Mouse (Mus musculus) lung, embryonic 16.5 days (tissue): ENCODE data around the gene Bard1. TPM values are rescaled to one million over a fixed set of nuclear protein-coding genes. Genes with fewer than 3 reads are reported as not detected.
A peak's percentile ranks its signal among the peaks of the same experiment; 100 is the strongest.

Experiments
- ATAC-seq: fragments of 200-750 bp; cut with Nextera tagmentation; 2 replicates; pipeline ENCODE4 v1.8.0; 2017; ENCODE audit warnings: low read depth, mild to moderate bottlenecking, moderate library complexity
- H3K27ac ChIP-seq: fragments of 300-500 bp; sonication (generic); 2 replicates; pipeline ENCODE4 v1.5.1; 2014; ENCODE audit warnings: mild to moderate bottlenecking, control low read depth, low read length
- H3K27me3 ChIP-seq: fragments of 300-500 bp; sonication (generic); 2 replicates; pipeline ENCODE4 v1.6.1; 2014; ENCODE audit warnings: low read depth, low read length, mixed read lengths; ENCODE audit not compliant: control insufficient read depth, insufficient read depth
- H3K36me3 ChIP-seq: fragments of 300-500 bp; sonication (generic); 2 replicates; pipeline ENCODE4 v1.6.1; 2014; ENCODE audit warnings: low read length; ENCODE audit not compliant: control insufficient read depth, insufficient read depth
- H3K4me1 ChIP-seq: fragments of 300-500 bp; sonication (generic); replicated peaks from 2 replicates; pipeline ENCODE4 v1.6.1; 2014; ENCODE audit warnings: low read length, mixed read lengths; ENCODE audit not compliant: control insufficient read depth, insufficient read depth
- H3K4me2 ChIP-seq: fragments of 300-500 bp; sonication (generic); 2 replicates; pipeline ENCODE4 v1.6.1; 2014; ENCODE audit warnings: low read depth, low read length, control low read depth
- H3K4me3 ChIP-seq: fragments of 300-500 bp; sonication (generic); 2 replicates; pipeline ENCODE4 v1.5.1; 2014; ENCODE audit warnings: mild to moderate bottlenecking, low read length, control low read depth
- H3K9ac ChIP-seq: fragments of 300-500 bp; sonication (generic); 2 replicates; pipeline ENCODE4 v1.6.1; 2014; ENCODE audit warnings: low read length, control low read depth
- H3K9me3 ChIP-seq: fragments of 300-500 bp; sonication (generic); 2 replicates; pipeline ENCODE4 v1.6.1; 2016; ENCODE audit warnings: low read length; ENCODE audit not compliant: control insufficient read depth
- WGBS: fragments of 180-500 bp; shearing (Covaris S2); extraction: QIAGEN DNeasy Blood & Tissue Kit; methylation state at CpG from one replicate; pipeline ENCODE4 v1.1.7; 2014; 5-methylcytosine and 5-hydroxymethylcytosine counted together
- polyA plus RNA-seq: library from polyadenylated mRNA; unstranded; fragments of >200 nt; fragmentation: Nextera tagmentation; extraction: Ambion mirVana; gene quantifications from 2 replicates; pipeline ENCODE4 v1.2.1, GENCODE M21; 2015

The Bard1 gene
- polyA plus RNA-seq, result 2.1 TPM in 2 replicates

DNA sequence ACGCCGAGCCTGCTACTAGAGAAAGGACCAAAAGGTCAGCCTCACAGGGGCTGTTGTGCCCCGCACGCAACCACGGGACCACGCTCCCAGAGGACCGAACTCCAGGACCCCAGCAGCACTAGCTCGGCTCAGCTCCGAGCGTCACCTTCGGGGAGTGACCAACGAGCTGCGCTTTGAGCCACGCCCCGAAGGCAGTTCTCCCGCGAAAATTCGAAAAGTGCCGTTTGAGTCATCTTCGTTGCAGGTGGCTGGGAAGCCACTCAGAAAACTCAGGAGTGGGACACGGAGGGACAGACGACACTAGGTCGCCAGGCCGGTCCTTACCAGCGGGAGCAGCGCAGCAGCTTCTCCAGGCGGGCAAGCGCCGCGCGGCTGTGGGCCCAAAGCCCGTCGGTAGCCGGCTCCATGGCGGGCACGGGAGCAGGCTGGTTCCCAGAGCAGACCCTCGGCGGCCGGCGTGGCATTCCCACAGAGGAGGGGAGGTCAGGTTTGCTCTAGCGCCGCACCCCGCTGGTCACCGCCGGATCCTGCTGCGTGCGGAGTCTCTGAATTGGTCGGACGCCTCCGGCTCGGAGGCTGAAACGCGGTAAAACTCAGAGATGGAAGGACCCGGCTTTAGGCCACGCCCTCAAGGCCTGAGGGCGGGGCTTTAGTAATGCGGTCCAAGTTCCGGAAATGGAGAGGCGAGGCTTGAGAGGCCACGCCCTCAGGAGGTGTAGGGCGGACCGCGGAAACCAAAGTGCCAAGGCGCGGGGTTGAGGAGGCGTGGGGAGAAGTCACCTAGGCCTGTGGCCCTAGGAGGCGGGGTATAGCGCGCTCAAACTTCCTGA is at the start of gene Bard1:
Gene Bard1 (minus strand): TSS at position 803 of the 830 bp plus-strand sequence.
- Histone ChIP-seq H3K4me3 (peak within 1 kb of the TSS; percentile 94), H3K36me3 (no peaks in the 10 kb centered on the region), H3K4me1 (peaks cover 13% of the 10 kb centered on the region; the same call in 1 of the 2 replicates), H3K27me3 (no peaks in the 10 kb centered on the region), H3K9ac (peak within 1 kb of the TSS; percentile 76), H3K9me3 (no peaks in the 10 kb centered on the region), H3K27ac (peak within 1 kb of the TSS; percentile 86), H3K4me2 (peak within 1 kb of the TSS; percentile 65)
- under 1% methylated on average over 65 of the region's 69 CpGs for WGBS
- ATAC-seq, result peak; percentile 98

DNA sequence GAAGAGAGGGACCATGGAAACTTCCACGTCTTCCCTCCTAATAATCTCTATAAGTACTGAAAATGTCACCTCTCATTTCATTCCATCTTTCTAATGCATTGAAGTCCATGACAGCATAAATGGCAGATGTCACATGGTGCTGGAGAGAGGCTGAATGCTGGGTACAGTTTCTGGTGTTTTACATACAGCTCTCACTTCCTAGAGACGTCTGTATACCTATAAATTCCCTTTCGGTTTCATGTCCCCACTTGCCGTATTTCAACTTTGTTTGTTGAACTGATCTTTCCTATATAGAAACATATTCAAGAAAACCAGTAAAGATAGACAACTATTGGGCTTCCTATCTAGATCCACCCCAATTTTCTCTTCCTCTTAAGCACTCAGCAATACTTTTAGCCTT is 24.2 kb upstream of the Bard1 start:
- H3K27me3 ChIP-seq, result no peaks in the 10 kb centered on the region
- H3K4me3 ChIP-seq, result no peak overlapping the region
- no peak for ATAC-seq
- no peak overlapping the region for H3K9ac ChIP-seq
- H3K4me2 ChIP-seq, result no peak overlapping the region
- H3K27ac ChIP-seq, result no peak overlapping the region
- H3K9me3 ChIP-seq, result no peaks in the 10 kb centered on the region
- 82% methylated on average over 4 of the region's 4 CpGs for WGBS
- no peaks in the 10 kb centered on the region for H3K4me1 ChIP-seq
- no peaks in the 10 kb centered on the region for H3K36me3 ChIP-seq

DNA sequence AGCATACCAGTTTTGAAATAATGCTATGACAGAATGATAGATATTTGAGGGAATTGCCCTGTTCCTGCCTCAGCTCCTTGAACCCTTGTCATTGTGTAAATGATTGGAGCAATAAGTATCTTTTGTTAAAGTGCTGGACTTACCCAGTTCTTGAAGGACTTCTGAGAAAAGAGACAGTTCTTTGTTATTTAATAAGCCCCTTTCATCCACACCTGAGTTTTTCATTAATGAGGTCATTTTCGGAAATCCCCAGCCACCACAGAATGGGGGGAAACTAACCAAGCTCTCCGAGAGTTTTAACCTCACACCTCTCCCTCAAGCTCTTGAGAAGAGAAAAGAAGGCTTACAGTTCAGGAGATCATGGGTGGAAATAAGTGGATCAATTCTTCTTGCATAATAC is 15.6 kb upstream of the Bard1 start:
- H3K36me3 ChIP-seq, result no peaks in the 10 kb centered on the region
- H3K4me1 ChIP-seq, result no peaks in the 10 kb centered on the region
- H3K9ac ChIP-seq, result no peak overlapping the region
- H3K9me3 ChIP-seq, result no peaks in the 10 kb centered on the region
- ATAC-seq, result no peak
- no peak overlapping the region for H3K4me2 ChIP-seq
- H3K4me3 ChIP-seq, result no peak overlapping the region
- H3K27ac ChIP-seq, result no peak overlapping the region
- H3K27me3 ChIP-seq, result no peaks in the 10 kb centered on the region
- 43% methylated on average over 2 of the region's 2 CpGs for WGBS

DNA sequence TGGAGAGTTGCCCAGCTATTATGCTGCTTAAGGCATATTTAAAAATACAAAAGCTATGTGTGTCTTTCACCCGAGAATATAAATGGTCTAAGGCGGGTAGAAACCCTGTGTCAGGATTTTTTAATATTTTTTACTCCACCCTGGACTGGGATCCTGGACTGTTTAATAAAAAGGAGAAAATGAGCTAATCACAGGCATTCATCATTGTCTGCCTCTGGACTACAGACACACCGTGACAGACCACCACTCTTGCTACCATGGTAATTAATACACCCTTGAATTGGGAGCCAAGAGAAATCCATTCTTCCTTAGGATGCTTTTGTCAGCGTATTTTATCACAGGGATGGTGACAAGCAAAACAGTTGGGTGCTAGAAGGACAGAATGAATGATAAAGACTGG is 14.3 kb upstream of the Bard1 start:
- no peak overlapping the region for H3K4me3 ChIP-seq

DNA sequence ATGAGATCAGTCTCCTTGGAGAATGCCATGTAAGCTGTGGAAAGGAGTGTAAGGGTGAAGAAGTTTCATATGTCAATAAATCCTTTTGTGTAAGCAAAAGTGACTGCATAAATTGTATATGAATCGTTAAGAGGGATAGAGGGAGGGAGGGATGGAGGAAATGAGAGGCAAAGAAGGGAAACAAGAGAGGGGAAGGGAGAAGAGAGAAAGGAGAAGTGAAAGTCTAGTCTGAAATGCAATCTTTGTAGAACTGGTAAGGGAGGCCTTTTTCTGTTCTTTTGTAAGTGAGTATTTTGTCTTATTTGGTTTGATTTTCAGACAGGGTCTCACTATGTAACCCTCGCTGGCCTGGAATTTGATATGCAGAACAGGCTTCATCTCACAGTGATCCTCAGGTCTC is 12.8 kb upstream of the Bard1 start:
- Histone ChIP-seq H3K4me2 (no peak overlapping the region), H3K36me3 (no peaks in the 10 kb centered on the region), H3K4me1 (no peaks in the 10 kb centered on the region), H3K4me3 (no peak overlapping the region), H3K27ac (no peak overlapping the region), H3K27me3 (no peaks in the 10 kb centered on the region), H3K9me3 (no peaks in the 10 kb centered on the region), H3K9ac (no peak overlapping the region)
- 64% methylated on average over 2 of the region's 2 CpGs for WGBS
- ATAC-seq, result no peak

More for the DNA sequence above, 14.3 kb upstream of the Bard1 start:
- H3K9ac ChIP-seq, result no peak overlapping the region
- H3K27me3 ChIP-seq, result no peaks in the 10 kb centered on the region
- ATAC-seq, result no peak
- no peak overlapping the region for H3K4me2 ChIP-seq
- H3K9me3 ChIP-seq, result no peaks in the 10 kb centered on the region
- H3K27ac ChIP-seq, result no peak overlapping the region
- 76% methylated on average over 4 of the region's 4 CpGs for WGBS
- H3K36me3 ChIP-seq, result no peaks in the 10 kb centered on the region
- H3K4me1 ChIP-seq, result no peaks in the 10 kb centered on the region

DNA sequence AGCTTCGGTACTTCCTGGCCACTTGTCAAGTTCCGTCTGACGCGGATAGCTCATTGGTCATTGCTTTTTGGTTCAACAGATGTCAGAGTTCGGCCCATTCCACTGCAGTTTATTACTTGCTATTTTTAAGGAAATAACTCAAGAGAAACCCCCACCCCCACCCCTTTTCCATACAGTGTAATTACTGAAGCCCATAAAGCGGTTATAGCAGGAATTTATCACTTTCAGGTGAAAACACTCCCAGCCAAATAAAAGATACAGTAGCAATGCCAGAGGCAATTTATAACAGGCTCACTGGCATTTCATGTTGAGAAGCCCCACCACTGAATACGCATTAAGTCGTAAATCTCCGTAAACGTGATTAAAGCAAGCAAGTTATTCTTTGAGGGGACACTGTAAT is 6.9 kb upstream of the Bard1 start:
- Histone ChIP-seq H3K4me1 (no peaks in the 10 kb centered on the region), H3K27me3 (no peaks in the 10 kb centered on the region), H3K36me3 (no peaks in the 10 kb centered on the region), H3K27ac (no peak overlapping the region), H3K9me3 (no peaks in the 10 kb centered on the region), H3K4me2 (no peak overlapping the region), H3K9ac (no peak overlapping the region), H3K4me3 (no peak overlapping the region)
- ATAC-seq, result no peak
- 65% methylated on average over 10 of the region's 10 CpGs for WGBS

DNA sequence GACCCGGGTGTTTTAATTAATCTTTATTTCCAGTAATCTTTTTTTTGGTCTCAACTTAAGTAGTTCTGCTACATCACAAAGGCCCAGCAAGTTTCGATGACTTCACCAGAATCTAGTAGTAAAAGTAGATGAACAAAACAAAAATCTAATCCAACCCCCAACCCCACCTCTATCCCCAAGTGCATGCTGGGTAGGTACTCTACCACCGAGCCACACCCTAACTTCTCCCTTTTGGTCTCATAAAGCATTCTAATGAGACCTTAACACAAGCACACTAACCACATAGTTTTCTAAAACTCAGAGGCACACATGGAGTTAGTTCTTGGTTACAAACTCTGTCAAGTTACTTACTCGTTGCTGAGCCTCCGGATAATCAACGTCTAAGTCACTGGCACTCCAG is 3.2 kb upstream of the Bard1 start:
- 84% methylated on average over 6 of the region's 6 CpGs for WGBS
- Histone ChIP-seq H3K4me2 (no peak overlapping the region), H3K36me3 (no peaks in the 10 kb centered on the region), H3K27me3 (no peaks in the 10 kb centered on the region), H3K4me1 (0 out of 2 replicates have a peak, but pooled peaks cover 3% of the 10 kb centered on the region), H3K4me3 (no peak overlapping the region), H3K27ac (no peak overlapping the region), H3K9ac (no peak overlapping the region), H3K9me3 (no peaks in the 10 kb centered on the region)
- no peak for ATAC-seq

- Histone ChIP-seq H3K9ac (no peak overlapping the region), H3K4me2 (no peak overlapping the region), H3K4me3 (no peak overlapping the region), H3K9me3 (no peaks in the 10 kb centered on the region), H3K27ac (no peak overlapping the region), H3K36me3 (no peaks in the 10 kb centered on the region), H3K27me3 (no peaks in the 10 kb centered on the region), H3K4me1 (0 out of 2 replicates have a peak, but pooled peaks cover 6% of the 10 kb centered on the region)
- ATAC-seq, result no peak
- 82% methylated on average over 8 of the region's 8 CpGs for whole genome bisulfite sequencing
These were observed 2.8 kb upstream of the Bard1 start for GRCm38 (mm10) chr1:71105724-71106123.

GRCm38 (mm10) chr1:71103174-71103864 is 373 bp upstream of the Bard1 start:
- Histone ChIP-seq H3K9me3 (no peaks in the 10 kb centered on the region), H3K27me3 (no peaks in the 10 kb centered on the region), H3K36me3 (no peaks in the 10 kb centered on the region), H3K4me3 (peak overlapping the region; percentile 94), H3K4me2 (peak overlapping the region; percentile 65), H3K9ac (peak overlapping the region; percentile 76), H3K27ac (peak overlapping the region; percentile 86), H3K4me1 (peaks cover 13% of the 10 kb centered on the region; the same call in 1 of the 2 replicates)
- ATAC-seq, result no peak
- WGBS, result 16% methylated on average over 18 of the region's 18 CpGs
